Mouse (Mus musculus) liver, adult 2 months (tissue): ENCODE measurements at regions not wholly inside any gene's neighbourhood (a gene's known extent, or its start where the extent isn't known, plus 50 kb on each side); places are given as distances from the start of the nearest gene placed in this dataset.

ENCODE experiments used
- DNase-seq: peaks from one replicate; pipeline ENCODE4 v3.0.0-alpha.2; 2011; ENCODE audit warnings: low read depth, low spot score; ENCODE audit errors: extremely low read depth
- H3K27ac ChIP-seq: fragments of 200-500 bp; replicated peaks from 2 replicates; pipeline ENCODE4 v1.5.1; 2012; ENCODE audit warnings: low read depth, mild to moderate bottlenecking, control low read depth, inconsistent platforms, low read length; ENCODE audit not compliant: insufficient read depth
- H3K27me3 ChIP-seq: fragments of 200-500 bp; 2 replicates; pipeline ENCODE4 v1.6.1; 2012; ENCODE audit warnings: mild to moderate bottlenecking, moderate library complexity, low read length, inconsistent platforms; ENCODE audit not compliant: control insufficient read depth, insufficient read depth
- H3K36me3 ChIP-seq: fragments of 200-500 bp; 2 replicates; pipeline ENCODE4 v1.6.1; 2012; ENCODE audit warnings: low read length, inconsistent platforms; ENCODE audit not compliant: control insufficient read depth, insufficient read depth
- H3K4me1 ChIP-seq: fragments of 200-500 bp; 2 replicates; pipeline ENCODE4 v1.6.1; 2011; ENCODE audit warnings: low read length; ENCODE audit not compliant: control insufficient read depth, insufficient read depth
- H3K4me3 ChIP-seq: fragments of 200-500 bp; 2 replicates; pipeline ENCODE4 v1.5.1; 2011; ENCODE audit warnings: low read depth, mild to moderate bottlenecking, control low read depth, low read length, moderate library complexity; ENCODE audit not compliant: insufficient read depth
- H3K79me2 ChIP-seq: fragments of 200-500 bp; 2 replicates; pipeline ENCODE4 v1.6.1; 2012; ENCODE audit warnings: inconsistent platforms, mild to moderate bottlenecking, low read length, moderate library complexity; ENCODE audit not compliant: control insufficient read depth, insufficient read depth
- H3K9ac ChIP-seq: fragments of 200-500 bp; 2 replicates; pipeline ENCODE4 v1.6.1; 2012; ENCODE audit warnings: low read depth, mild to moderate bottlenecking, control low read depth, inconsistent platforms, low read length
- CTCF ChIP-seq: fragments of 200-500 bp; IDR thresholded peaks from 2 replicates; pipeline ENCODE4 v1.5.1; 2011; ENCODE audit warnings: low read depth, low read length, control low read depth
- POLR2A ChIP-seq: fragments of 200-500 bp; IDR thresholded peaks from 2 replicates; pipeline ENCODE4 v1.6.1; 2011; ENCODE audit warnings: low read length, control low read depth; ENCODE audit not compliant: insufficient read depth; ENCODE audit errors: extremely low read depth
- WGBS: fragments of 180-500 bp; shearing (Covaris S2); methylation state at CpG from one replicate; pipeline ENCODE4 v1.1.7; 2018; 5-methylcytosine and 5-hydroxymethylcytosine counted together

GRCm38 (mm10) chr12:109950632-109951031, 328.2 kb upstream of the Dio3 start:
- H3K4me3 ChIP-seq, result no peak overlapping the region
- H3K4me1 ChIP-seq, result no peaks in the 10 kb centered on the region
- no peaks in the 10 kb centered on the region for H3K27me3 ChIP-seq
- H3K79me2 ChIP-seq, result no peaks in the 10 kb centered on the region
- DNase-seq, result no peak
- no peaks in the 10 kb centered on the region for H3K36me3 ChIP-seq
- TF ChIP-seq POLR2A (no peak), CTCF (no peak)
- H3K27ac ChIP-seq, result no peak overlapping the region
- WGBS, result 60% methylated on average over 6 of the region's 6 CpGs
- no peak overlapping the region for H3K9ac ChIP-seq

GRCm38 (mm10) chr12:109951473-109951872, 327.4 kb upstream of the Dio3 start:
- no peaks in the 10 kb centered on the region for H3K4me1 ChIP-seq
- no peaks in the 10 kb centered on the region for H3K27me3 ChIP-seq
- WGBS, result 91% methylated on average over 12 of the region's 12 CpGs
- H3K27ac ChIP-seq, result no peak overlapping the region
- TF ChIP-seq CTCF (no peak), POLR2A (no peak)
- DNase-seq, result no peak
- no peaks in the 10 kb centered on the region for H3K79me2 ChIP-seq
- H3K36me3 ChIP-seq, result no peaks in the 10 kb centered on the region
- no peak overlapping the region for H3K4me3 ChIP-seq
- H3K9ac ChIP-seq, result no peak overlapping the region

DNA sequence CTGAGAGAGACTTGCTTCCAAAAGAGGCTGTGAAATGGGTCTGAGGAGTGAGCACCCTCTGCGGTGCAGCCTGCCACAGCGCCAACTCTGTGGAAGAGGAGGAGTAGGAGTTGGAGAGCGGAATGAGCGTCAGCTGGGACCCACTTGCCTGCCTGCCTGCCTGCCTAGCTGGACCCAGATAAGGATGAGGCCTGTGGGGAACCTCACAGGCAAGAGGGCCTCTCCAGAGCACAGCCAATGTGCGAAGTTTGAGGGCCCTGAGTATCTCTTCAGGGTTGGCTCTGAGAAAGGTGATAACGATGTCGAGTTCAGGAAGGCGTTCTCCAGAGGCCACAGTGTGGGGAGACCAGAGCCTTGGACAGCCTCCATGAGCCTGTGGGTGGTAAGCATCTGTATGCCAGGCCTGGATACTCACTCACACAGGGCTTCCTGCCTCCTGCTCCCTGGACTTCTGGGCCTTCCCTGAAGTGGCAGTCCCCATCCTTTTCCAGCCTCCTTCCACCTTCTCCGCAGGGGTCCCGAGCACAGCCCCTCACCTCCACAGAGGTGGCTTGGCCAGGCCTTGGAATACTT, 326.9 kb upstream of the Dio3 start:
- Histone ChIP-seq H3K27me3 (no peaks in the 10 kb centered on the region), H3K36me3 (no peaks in the 10 kb centered on the region), H3K4me1 (no peaks in the 10 kb centered on the region), H3K27ac (no peak overlapping the region), H3K4me3 (no peak overlapping the region), H3K79me2 (no peaks in the 10 kb centered on the region), H3K9ac (no peak overlapping the region)
- no peak for DNase-seq
- 93% methylated on average over 10 of the region's 10 CpGs for WGBS
- no peak for TF ChIP-seq POLR2A
- TF ChIP-seq CTCF, result no peak

GRCm38 (mm10) chr12:109952933-109953332, 325.9 kb upstream of the Dio3 start:
- H3K4me1 ChIP-seq, result no peaks in the 10 kb centered on the region
- H3K36me3 ChIP-seq, result no peaks in the 10 kb centered on the region
- H3K79me2 ChIP-seq, result no peaks in the 10 kb centered on the region
- 62% methylated on average over 3 of the region's 3 CpGs for WGBS
- H3K27me3 ChIP-seq, result no peaks in the 10 kb centered on the region
- DNase-seq, result no peak
- H3K9ac ChIP-seq, result no peak overlapping the region
- no peak overlapping the region for H3K27ac ChIP-seq
- no peak overlapping the region for H3K4me3 ChIP-seq
- TF ChIP-seq CTCF (peak; percentile 28; the same call in 1 of the 2 replicates), POLR2A (no peak)

- no peaks in the 10 kb centered on the region for H3K27me3 ChIP-seq
- H3K27ac ChIP-seq, result no peak overlapping the region
- no peak for DNase-seq
- H3K4me3 ChIP-seq, result no peak overlapping the region
- H3K36me3 ChIP-seq, result no peaks in the 10 kb centered on the region
- H3K4me1 ChIP-seq, result no peaks in the 10 kb centered on the region
- no peak overlapping the region for H3K9ac ChIP-seq
- TF ChIP-seq POLR2A (no peak), CTCF (no peak)
- H3K79me2 ChIP-seq, result no peaks in the 10 kb centered on the region
- 86% methylated on average over 3 of the region's 3 CpGs for WGBS
Measured at GRCm38 (mm10) chr12:109957305-109957704, 321.6 kb upstream of the Dio3 start.

DNA sequence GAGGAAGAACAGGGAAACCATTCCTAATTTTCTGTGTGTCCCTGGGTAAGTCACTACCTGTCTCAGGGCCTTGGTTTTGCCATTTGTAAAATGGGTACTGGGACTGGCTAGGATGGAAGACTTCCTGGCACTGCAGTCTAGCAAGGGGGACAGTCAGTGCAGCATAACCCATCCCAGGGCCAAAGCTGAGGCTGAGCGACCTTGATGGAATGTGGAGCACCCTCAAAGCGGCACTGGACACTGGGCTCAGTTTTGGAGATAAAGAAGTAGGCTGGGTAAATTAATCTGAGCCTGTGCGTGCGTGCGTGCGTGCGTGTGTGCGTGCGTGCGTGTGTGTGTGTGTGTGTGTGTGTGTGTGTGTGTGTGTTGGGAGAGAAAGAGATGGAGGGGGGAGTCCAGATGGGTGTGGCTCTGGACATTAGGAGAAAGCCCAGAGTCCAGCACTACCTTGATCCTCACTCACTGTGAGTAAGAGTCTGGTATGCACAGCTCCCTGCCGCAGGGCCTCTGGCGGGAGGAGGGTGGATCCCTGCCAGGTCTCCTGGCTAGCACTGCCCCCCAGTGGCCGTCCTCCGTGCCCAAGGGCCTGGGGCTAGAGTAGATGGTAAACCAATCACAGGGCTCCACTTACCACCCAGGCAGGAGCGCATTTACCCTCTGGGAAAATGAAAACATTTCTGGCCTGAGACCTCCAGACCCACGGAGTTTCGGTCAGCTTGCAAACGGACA, 320.3 kb upstream of the Dio3 start:
- Histone ChIP-seq H3K36me3 (no peaks in the 10 kb centered on the region), H3K27me3 (no peaks in the 10 kb centered on the region), H3K9ac (no peak overlapping the region), H3K79me2 (no peaks in the 10 kb centered on the region), H3K4me1 (no peaks in the 10 kb centered on the region), H3K4me3 (no peak overlapping the region), H3K27ac (no peak overlapping the region)
- no peak for TF ChIP-seq POLR2A
- peak; percentile 76 for TF ChIP-seq CTCF
- peak; percentile 13 for DNase-seq
- 55% methylated on average over 18 of the region's 18 CpGs for WGBS
